Mouse (Mus musculus): ENCODE results near the gene Ier5l.
A peak's percentile ranks its signal among the peaks of the same experiment; 100 is the strongest.

Gene Ier5l

GRCm38 (mm10) chr2:30469796-30470142 is 4.2 kb downstream of the Ier5l start:
- DNase-seq, result peak; percentile 89

DNA sequence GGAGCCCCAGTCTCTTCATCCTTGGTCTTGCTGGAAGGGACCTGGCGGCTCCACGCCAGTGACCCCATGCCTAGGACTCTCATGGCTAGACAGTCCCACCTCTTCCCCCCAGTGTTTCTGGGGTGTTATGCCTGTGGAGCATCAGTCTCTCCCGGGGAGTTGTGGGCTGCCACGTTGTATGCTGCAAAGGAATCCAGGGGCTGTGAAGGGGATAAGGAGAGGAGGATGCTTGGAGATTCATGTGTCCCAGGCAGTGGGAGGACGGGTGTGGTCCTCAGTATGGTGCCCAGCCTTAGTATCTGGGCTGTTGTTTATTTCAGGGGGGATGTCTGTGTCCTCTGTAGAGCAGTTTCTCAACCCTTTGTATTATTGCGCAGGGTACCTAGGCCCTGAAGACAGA is 5.0 kb downstream of the Ier5l start:
- DNase-seq, result no peak

DNA sequence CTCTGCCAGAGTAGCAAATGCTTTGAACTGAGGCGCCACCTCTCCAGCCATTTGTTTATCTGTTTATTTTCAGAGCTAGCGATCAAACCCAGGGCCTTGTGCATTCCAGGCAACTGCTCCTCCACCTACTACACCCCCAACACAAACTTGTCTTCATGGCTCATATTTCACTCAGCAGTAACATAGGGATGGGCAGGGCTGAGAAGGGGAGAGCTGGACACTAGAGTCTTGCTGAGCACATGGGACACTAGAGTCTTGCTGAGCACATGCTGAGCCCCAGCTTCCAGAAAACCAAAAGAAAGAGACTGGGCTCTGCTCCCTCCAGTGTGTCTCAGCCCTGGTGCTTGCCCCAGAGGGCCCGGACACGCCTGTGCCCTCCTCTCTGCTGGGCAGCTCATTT is 7.2 kb downstream of the Ier5l start:
- DNase-seq, result no peak

DNA sequence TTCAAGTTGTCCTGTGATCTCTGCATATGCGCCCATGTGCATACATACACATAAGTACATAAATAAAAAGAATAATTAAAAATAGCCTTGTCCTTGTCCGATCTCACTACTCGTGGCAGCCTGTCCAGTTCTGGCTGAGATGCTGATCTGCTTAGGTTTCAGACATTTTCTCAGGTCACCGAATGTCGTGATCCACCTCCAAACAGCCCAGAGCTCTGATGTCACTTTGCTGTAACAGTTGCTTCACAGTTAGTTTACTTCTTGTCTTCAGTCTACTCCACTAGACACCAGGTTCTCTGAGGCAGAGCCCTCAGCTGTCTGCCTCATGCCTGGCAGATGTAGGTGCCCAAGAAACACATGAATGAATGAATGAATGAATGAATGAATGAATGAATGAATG is 9.6 kb downstream of the Ier5l start:
- no peak for DNase-seq

DNA sequence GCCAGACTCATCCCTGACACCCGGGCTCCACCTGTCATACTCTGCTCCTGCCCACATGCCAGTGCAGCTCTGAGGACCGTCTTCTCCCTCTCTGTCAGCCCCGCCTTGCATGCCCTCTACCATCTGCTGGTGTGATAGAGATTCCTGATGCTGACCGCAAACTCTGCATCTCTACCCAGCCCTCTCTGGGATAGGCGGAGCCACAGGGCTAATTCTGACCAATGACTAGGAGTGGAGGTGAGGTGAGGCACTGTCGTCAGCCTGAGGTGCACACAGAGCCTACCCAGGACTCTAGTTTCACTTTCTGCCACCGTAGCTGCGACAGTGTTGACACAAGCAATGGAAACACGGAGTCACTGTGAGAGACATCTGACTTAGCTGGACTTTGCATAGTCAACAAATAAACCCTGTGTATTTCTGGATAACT is 10.1 kb downstream of the Ier5l start:
- DNase-seq, result no peak

GRCm38 (mm10) chr2:30463341-30463761 is 10.7 kb downstream of the Ier5l start:
- DNase-seq, result no peak

- DNase-seq, result no peak
These were observed 14.8 kb downstream of the Ier5l start for GRCm38 (mm10) chr2:30459241-30459640.

- no peak for DNase-seq
These were observed 15.7 kb downstream of the Ier5l start for GRCm38 (mm10) chr2:30458349-30458748.

GRCm38 (mm10) chr2:30456104-30456980 is 17.7 kb downstream of the Ier5l start:
- DNase-seq, result no peak

- no peak for DNase-seq
These were observed 19.4 kb downstream of the Ier5l start for GRCm38 (mm10) chr2:30454587-30454986.

DNA sequence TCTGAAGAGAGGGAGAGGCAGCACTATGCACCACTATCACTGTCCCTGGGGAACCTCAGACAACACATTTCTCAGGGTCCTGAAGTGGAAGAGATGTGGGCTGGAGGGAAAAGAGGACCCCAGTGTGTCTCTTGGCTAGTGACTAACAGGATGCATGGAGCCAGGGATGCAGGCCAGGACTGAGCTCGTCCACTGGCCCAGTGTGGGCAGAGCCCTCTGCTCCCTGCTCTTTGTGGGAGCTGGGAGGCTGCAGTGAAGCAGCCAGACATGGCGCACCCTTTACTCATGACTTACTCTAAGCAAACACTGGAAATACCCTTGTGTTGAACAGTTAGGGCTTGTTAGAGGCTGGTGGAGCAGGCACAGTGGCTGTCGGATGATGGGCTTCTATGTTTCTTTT is 20.4 kb downstream of the Ier5l start:
- DNase-seq, result no peak

- DNase-seq, result no peak
These were observed 22.5 kb downstream of the Ier5l start for GRCm38 (mm10) chr2:30451525-30451924.

- no peak for DNase-seq
These were observed 23.5 kb downstream of the Ier5l start for GRCm38 (mm10) chr2:30450530-30450929.

DNA sequence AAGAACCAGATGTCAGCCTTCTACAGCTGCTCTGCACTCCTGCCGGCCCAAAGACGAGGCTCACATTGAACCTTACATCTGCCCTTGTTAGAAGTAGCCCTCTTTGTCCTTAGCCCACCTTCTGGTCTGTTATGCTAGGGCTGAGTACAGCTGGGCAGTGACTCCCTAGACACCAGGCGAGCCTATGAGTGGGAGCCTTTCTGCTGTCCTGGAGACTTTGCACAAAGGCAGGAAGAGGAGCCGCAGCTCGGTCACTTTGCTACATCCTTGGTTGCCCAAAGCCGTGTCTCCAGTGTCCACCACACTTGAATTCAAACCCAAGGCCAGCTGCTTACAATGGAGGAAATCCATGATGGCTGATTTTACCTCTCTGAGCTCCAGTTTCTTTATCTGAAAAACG is 25.6 kb downstream of the Ier5l start:
- DNase-seq, result no peak

GRCm38 (mm10) chr2:30446891-30447826 is 26.9 kb downstream of the Ier5l start:
- DNase-seq, result no peak

- no peak for DNase-seq
These were observed 28.7 kb downstream of the Ier5l start for GRCm38 (mm10) chr2:30445312-30445711.

GRCm38 (mm10) chr2:30444450-30444849 is 29.6 kb downstream of the Ier5l start:
- DNase-seq, result no peak

GRCm38 (mm10) chr2:30444006-30444405 is 30.0 kb downstream of the Ier5l start:
- no peak for DNase-seq

DNA sequence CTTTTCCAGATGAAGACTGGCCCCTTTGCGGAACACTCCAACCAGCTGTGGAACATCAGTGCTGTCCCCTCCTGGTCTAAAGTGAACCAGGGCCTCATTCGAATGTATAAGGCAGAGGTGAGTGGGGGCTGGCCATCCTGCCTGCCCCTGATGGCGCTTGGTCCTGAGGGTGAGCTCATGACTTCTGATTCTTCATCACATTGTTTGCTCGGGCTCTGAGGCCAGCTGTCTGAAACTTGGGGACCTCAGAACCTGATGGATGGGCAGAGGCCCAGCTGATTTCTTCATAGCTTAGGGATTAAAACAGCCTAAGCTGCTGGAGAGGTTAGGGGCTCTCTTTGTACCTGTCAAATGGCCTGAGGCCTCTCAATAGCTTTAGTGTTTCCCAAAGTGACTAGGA is 30.7 kb downstream of the Ier5l start:
- DNase-seq, result no peak

DNA sequence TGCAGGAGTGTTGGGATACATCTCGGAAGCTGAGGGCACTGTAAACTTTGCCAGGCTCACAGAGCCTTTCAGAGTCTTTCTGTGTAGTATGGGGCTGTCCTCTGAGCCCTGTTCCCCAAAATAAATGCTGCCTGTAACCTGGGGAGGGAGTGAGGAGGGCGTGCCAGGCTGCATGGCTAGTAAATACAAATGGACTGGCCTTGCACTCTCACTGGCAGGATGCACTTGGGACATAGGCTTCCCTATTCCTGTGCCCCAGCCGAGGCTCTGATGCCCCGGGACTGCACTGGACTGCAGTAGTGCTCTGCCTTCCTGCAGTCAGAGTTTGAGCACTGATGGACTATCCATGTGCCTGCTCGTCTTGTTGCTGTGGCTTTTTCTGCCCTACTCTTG is 31.5 kb downstream of the Ier5l start:
- no peak for DNase-seq

- DNase-seq, result peak; percentile 78
These were observed 32.2 kb downstream of the Ier5l start for GRCm38 (mm10) chr2:30441518-30442497.

DNA sequence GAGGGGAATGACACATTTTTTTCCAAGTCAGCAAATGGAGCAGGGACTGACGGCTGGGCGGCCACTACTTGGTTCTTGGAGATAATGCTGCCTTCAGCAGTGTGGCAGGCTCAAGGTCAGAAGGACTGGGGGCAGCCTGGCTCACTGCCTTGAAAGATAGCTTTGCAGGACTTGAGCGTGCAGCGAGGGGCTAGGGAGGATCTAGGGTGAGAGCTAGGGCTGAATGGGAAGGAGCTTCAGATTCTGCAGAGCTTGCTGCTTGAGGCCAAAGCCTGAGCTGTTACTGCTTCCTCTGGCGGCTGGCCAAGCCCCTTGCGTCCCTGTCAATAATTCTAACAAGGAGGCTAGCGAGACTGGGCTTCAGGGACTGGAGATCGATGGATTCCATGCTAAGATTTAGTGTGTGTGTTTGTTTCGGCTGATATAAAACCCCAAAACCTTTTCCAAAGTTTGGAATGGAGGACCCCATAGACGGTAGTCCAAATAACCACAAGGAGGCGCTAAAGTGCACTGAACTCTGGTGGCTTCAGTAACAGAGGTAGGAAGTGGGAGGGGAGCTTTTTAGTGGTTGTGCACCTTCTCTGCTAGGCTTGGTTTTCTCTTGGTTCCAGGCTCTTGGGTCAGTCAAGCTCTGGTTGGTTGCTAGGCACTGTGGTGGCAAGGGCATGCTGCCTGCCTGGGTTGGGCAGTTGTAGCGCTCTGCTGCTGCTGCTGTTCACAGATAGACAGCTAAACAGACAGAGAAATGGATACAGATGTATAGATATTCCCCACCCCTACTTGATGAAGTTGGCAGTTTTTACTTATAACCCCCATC is 33.1 kb downstream of the Ier5l start:
- DNase-seq, result peak; percentile 63
